Mouse (Mus musculus) forebrain, postnatal 0 days (tissue): ENCODE measurements around the gene Cnbd2. TPM values are rescaled to one million over a fixed set of nuclear protein-coding genes. Genes with fewer than 3 reads are reported as not detected.

Source experiments
- ATAC-seq: fragments of 200-750 bp; cut with Nextera tagmentation; 2 replicates; pipeline ENCODE4 v1.8.0; 2017; ENCODE audit warnings: mild to moderate bottlenecking, moderate library complexity
- DNase-seq: peaks from one replicate; pipeline ENCODE4 v3.0.0-alpha.2; 2015
- H3K27ac ChIP-seq: fragments of 300-500 bp; sonication (generic); 2 replicates; pipeline ENCODE4 v1.5.1; 2014; ENCODE audit warnings: low read depth, mild to moderate bottlenecking, antibody characterized with exemption, low read length, moderate library complexity, mixed read lengths
- H3K27me3 ChIP-seq: fragments of 300-500 bp; sonication (generic); 2 replicates; pipeline ENCODE4 v1.6.1; 2014; ENCODE audit warnings: mild to moderate bottlenecking, low read length, mixed read lengths; ENCODE audit not compliant: insufficient read depth
- H3K36me3 ChIP-seq: fragments of 300-500 bp; sonication (generic); 2 replicates; pipeline ENCODE4 v1.6.1; 2014; ENCODE audit warnings: mild to moderate bottlenecking, moderate library complexity; ENCODE audit not compliant: insufficient read depth
- H3K4me1 ChIP-seq: fragments of 300-500 bp; sonication (generic); 2 replicates; pipeline ENCODE4 v1.6.1; 2014; ENCODE audit warnings: antibody characterized with exemption; ENCODE audit not compliant: insufficient read depth
- H3K4me2 ChIP-seq: fragments of 300-500 bp; sonication (generic); 2 replicates; pipeline ENCODE4 v1.6.1; 2014; ENCODE audit warnings: low read depth, mild to moderate bottlenecking, moderate library complexity
- H3K4me3 ChIP-seq: fragments of 300-500 bp; sonication (generic); 2 replicates; pipeline ENCODE4 v1.5.1; 2014; ENCODE audit warnings: low read depth, low read length, mixed read lengths
- H3K9ac ChIP-seq: fragments of 300-500 bp; sonication (generic); 2 replicates; pipeline ENCODE4 v1.6.1; 2014; ENCODE audit warnings: mild to moderate bottlenecking
- H3K9me3 ChIP-seq: fragments of 300-500 bp; sonication (generic); 2 replicates; pipeline ENCODE4 v1.6.1; 2016; ENCODE audit warnings: low read length
- CTCF ChIP-seq: sonication (generic); IDR thresholded peaks from 2 replicates; pipeline ENCODE4 v1.5.1; 2016; ENCODE audit warnings: antibody characterized with exemption, control low read depth, low read depth
- WGBS: fragments of 180-500 bp; shearing (Covaris S2); extraction: QIAGEN DNeasy Blood & Tissue Kit; methylation state at CpG from one replicate; pipeline ENCODE4 v1.1.7; 2014; 5-methylcytosine and 5-hydroxymethylcytosine counted together
- polyA plus RNA-seq: library from polyadenylated mRNA; unstranded; fragments of >200 nt; fragmentation: Nextera tagmentation; extraction: Ambion mirVana; gene quantifications from 2 replicates; pipeline ENCODE4 v1.2.1, GENCODE M21; 2015
- total RNA-seq: library from RNA; depleted of rRNA; stranded (reverse); fragments of >200 nt; gene quantifications from 2 replicates; pipeline ENCODE4 v1.2.3, GENCODE M21; 2014

The Cnbd2 gene
- total and polyA plus RNA-seq, 2 experiments from 2014 or later: 7.0 to 9.1 TPM

DNA sequence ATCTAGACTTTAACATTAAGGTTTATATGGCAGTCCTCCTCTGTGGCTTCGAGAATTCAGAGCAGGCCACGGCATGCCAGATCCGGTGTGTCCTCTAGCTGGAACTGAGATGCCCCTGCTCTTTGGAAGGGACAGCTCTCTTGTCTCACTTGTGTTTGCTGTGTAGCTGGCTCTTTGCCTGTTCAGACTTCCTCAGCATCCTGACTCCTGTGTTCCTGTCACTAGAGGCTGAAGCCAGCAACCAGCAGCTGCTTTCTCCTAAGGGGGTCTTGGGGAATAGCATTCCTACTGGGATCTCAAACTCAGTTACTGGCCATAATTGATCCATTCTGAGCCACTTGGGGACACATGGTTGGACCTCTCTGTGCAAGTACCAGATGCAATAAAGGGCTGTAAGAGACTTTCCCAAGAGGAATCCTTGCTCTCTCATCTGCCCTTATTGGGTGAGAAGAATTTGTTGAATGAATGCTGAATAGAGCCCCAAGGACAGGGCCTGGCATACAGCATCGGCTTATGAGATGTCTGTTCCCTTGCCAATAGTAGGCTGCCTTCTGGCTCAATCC is 37.3 kb downstream of the Cnbd2 start:
- H3K36me3 ChIP-seq: no peaks in the 10 kb centered on the region
- H3K4me2 ChIP-seq: no peak overlapping the region
- DNase-seq (no peak), ATAC-seq (peak; percentile 36; the same call in 1 of the 2 replicates)
- no peak overlapping the region for H3K9ac ChIP-seq
- no peaks in the 10 kb centered on the region for H3K9me3 ChIP-seq
- no peak overlapping the region for H3K4me3 ChIP-seq
- TF ChIP-seq CTCF: no peak
- H3K27me3 ChIP-seq: no peaks in the 10 kb centered on the region
- no peak overlapping the region for H3K27ac ChIP-seq
- 74% methylated on average over 4 of the region's 4 CpGs for WGBS
- no peaks in the 10 kb centered on the region for H3K4me1 ChIP-seq

DNA sequence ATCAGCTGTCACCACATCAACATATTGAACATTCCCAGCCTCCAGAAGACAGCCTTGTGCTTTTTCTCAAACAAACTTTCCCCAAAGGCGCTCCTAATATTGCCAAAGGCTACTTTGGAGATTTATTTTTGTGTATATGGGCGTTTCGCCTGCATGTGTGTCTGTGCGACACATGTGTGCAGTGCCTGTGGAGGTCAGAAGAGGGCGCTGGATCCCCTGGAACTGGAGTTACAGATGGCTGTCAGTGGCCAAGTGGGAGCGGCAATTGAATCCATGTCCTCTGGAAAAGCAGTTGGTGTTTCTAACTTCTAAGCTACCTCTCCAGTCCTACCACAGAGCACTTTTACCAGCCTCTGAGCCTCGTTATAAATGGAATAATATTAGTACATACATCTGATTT is 39.1 kb downstream of the Cnbd2 start:
- no peak for ATAC-seq

GRCm38 (mm10) chr2:156352413-156353165 is 40.5 kb downstream of the Cnbd2 start:
- Histone ChIP-seq H3K27ac (no peak overlapping the region; the same call in 1 of the 2 replicates), H3K4me1 (no peaks in the 10 kb centered on the region), H3K9ac (no peak overlapping the region), H3K36me3 (no peaks in the 10 kb centered on the region), H3K4me3 (no peak overlapping the region), H3K27me3 (no peaks in the 10 kb centered on the region), H3K9me3 (no peaks in the 10 kb centered on the region), H3K4me2 (no peak overlapping the region)
- DNase-seq: no peak
- peak; percentile 17; the same call in 1 of the 2 replicates for TF ChIP-seq CTCF
- no peak for ATAC-seq
- whole genome bisulfite sequencing: 81% methylated on average over 8 of the region's 8 CpGs

More for the DNA sequence above, 39.1 kb downstream of the Cnbd2 start:
- Histone ChIP-seq H3K4me1 (no peaks in the 10 kb centered on the region), H3K4me2 (no peak overlapping the region), H3K9ac (no peak overlapping the region), H3K36me3 (no peaks in the 10 kb centered on the region), H3K9me3 (no peaks in the 10 kb centered on the region), H3K27me3 (no peaks in the 10 kb centered on the region), H3K4me3 (no peak overlapping the region), H3K27ac (no peak overlapping the region)
- DNase-seq: no peak
- 83% methylated on average over 7 of the region's 7 CpGs for WGBS
- TF ChIP-seq CTCF: peak; percentile 27

GRCm38 (mm10) chr2:156353265-156353692 is 41.2 kb downstream of the Cnbd2 start:
- Histone ChIP-seq H3K27ac (peak overlapping the region; percentile 40; the same call in 1 of the 2 replicates), H3K4me3 (no peak overlapping the region), H3K4me2 (no peak overlapping the region), H3K9me3 (no peaks in the 10 kb centered on the region), H3K9ac (no peak overlapping the region), H3K36me3 (no peaks in the 10 kb centered on the region), H3K4me1 (no peaks in the 10 kb centered on the region), H3K27me3 (no peaks in the 10 kb centered on the region)
- no peak for TF ChIP-seq CTCF
- ATAC-seq: peak; percentile 71
- 35% methylated on average over 7 of the region's 7 CpGs for WGBS
- DNase-seq: peak; percentile 34

DNA sequence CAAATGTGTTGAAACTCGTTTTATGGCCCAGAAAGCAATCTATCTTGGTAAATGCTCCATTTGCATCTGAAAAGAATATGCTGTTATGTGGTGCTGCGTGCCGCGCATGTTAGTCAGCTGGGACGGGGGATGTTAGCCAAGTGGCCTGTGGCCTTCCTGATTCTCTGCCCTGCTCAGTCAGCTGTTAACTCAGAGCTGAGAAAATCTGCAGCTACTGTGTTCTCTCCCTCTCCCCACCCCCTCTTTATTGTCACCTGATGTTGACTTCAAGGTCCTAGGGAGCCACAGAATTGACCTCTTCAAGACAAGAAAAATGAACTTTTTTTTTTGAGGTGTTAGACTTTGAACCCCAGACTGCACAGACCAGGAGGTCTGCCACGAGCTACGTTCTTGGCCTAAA is 43.9 kb downstream of the Cnbd2 start:
- no peak overlapping the region for H3K4me2 ChIP-seq
- TF ChIP-seq CTCF: no peak
- ATAC-seq (peak; percentile 63; the same call in 1 of the 2 replicates), DNase-seq (peak; percentile 58)
- H3K27me3 ChIP-seq: no peaks in the 10 kb centered on the region
- no peak overlapping the region for H3K4me3 ChIP-seq
- no peaks in the 10 kb centered on the region for H3K9me3 ChIP-seq
- no peaks in the 10 kb centered on the region for H3K36me3 ChIP-seq
- 19% methylated on average over 7 of the region's 7 CpGs for WGBS
- H3K4me1 ChIP-seq: no peaks in the 10 kb centered on the region
- no peak overlapping the region; the same call in 1 of the 2 replicates for H3K27ac ChIP-seq
- no peak overlapping the region for H3K9ac ChIP-seq

DNA sequence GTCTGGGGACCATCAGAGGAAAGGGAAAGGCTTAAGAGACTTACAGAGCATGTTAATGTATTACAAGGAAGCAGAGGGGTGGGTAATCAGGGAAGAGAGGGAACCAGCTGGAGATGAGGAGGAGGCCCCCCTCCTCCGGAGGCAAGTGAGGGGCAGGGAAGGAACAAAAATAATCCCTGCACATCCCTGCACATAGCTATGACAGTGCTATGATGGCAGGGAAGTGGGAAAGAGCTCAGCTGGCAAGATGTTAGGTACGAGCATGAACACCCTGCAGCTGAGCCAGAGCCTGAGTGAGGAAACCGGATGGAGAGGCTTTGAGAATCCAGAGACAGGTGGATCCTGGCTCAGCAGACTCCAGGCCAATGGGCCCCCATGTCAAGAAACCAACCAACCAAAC is 56.4 kb downstream of the Cnbd2 start:
- no peak overlapping the region for H3K4me2 ChIP-seq
- no peak overlapping the region for H3K9ac ChIP-seq
- 76% methylated on average over 3 of the region's 3 CpGs for WGBS
- no peak overlapping the region for H3K4me3 ChIP-seq
- H3K36me3 ChIP-seq: no peaks in the 10 kb centered on the region
- ATAC-seq: peak; percentile 73
- H3K27me3 ChIP-seq: no peaks in the 10 kb centered on the region
- H3K9me3 ChIP-seq: no peaks in the 10 kb centered on the region
- peak overlapping the region; percentile 15; the same call in 1 of the 2 replicates for H3K27ac ChIP-seq
- no peak for TF ChIP-seq CTCF
- H3K4me1 ChIP-seq: no peaks in the 10 kb centered on the region
- DNase-seq: peak; percentile 40

DNA sequence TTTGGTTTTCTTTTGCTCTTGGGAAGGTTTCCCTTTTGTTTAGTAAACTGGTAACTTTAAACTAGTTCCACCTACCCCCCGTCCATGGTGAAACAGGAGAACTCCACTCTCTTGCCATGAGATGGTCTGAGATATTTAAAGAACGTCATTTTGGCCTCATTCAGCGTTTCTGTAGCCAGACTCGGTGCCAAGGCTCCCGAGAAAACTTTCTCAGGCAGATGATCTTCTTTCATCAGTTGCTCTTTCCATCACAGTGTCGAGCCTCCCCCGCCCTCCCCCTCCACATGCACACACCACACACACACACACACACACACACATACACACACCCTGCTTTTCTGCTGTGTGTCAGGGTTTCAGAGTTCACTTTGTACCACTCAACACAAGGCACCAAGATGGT is 58.8 kb downstream of the Cnbd2 start:
- 73% methylated on average over 7 of the region's 7 CpGs for WGBS
- H3K4me3 ChIP-seq: no peak overlapping the region
- no peak overlapping the region for H3K27ac ChIP-seq
- no peaks in the 10 kb centered on the region for H3K9me3 ChIP-seq
- H3K9ac ChIP-seq: no peak overlapping the region
- H3K4me1 ChIP-seq: no peaks in the 10 kb centered on the region
- no peak for TF ChIP-seq CTCF
- no peaks in the 10 kb centered on the region for H3K27me3 ChIP-seq
- no peaks in the 10 kb centered on the region for H3K36me3 ChIP-seq
- H3K4me2 ChIP-seq: no peak overlapping the region
- DNase-seq (no peak), ATAC-seq (no peak)
